Mouse (Mus musculus) ES-Bruce4 (cell line): Measurements from ENCODE around the gene Clpsl2. TPM values are rescaled to one million over a fixed set of nuclear protein-coding genes. Genes with fewer than 3 reads are reported as not detected.
A peak's percentile ranks its signal among the peaks of the same experiment; 100 is the strongest.

ENCODE experiments used
- H3K27ac ChIP-seq: 2 replicates; pipeline ENCODE4 v1.5.1; 2012; ENCODE audit warnings: low read length, inconsistent platforms; ENCODE audit not compliant: insufficient read depth
- H3K27me3 ChIP-seq: 2 replicates; pipeline ENCODE4 v1.6.1; 2012; ENCODE audit warnings: mild to moderate bottlenecking, low read length, inconsistent platforms; ENCODE audit not compliant: control insufficient read depth, poor library complexity, insufficient read depth, severe bottlenecking
- H3K36me3 ChIP-seq: 2 replicates; pipeline ENCODE4 v1.6.1; 2012; ENCODE audit warnings: inconsistent platforms, mild to moderate bottlenecking, low read length, moderate library complexity; ENCODE audit not compliant: control insufficient read depth, poor library complexity, insufficient read depth, severe bottlenecking
- H3K4me1 ChIP-seq: one replicate; pipeline ENCODE4 v1.8.1; 2011; ENCODE audit warnings: low read length; ENCODE audit not compliant: control insufficient read depth, insufficient read depth
- H3K4me3 ChIP-seq: 2 replicates; pipeline ENCODE4 v1.5.1; 2011; ENCODE audit warnings: low read depth, mild to moderate bottlenecking, low read length
- H3K9ac ChIP-seq: 2 replicates; pipeline ENCODE4 v1.6.1; 2012; ENCODE audit warnings: low read depth, mild to moderate bottlenecking, inconsistent platforms; ENCODE audit not compliant: poor library complexity, severe bottlenecking
- H3K9me3 ChIP-seq: replicated peaks from 2 replicates; pipeline ENCODE4 v1.6.1; 2012; ENCODE audit warnings: mild to moderate bottlenecking, low read length, inconsistent platforms; ENCODE audit not compliant: control insufficient read depth, poor library complexity, insufficient read depth, severe bottlenecking
- CTCF ChIP-seq: IDR thresholded peaks from one replicate; pipeline ENCODE4 v1.8.1; 2011; ENCODE audit warnings: low read depth, low read length
- EP300 ChIP-seq: IDR thresholded peaks from 2 replicates; pipeline ENCODE4 v1.6.1; 2011; ENCODE audit warnings: low read depth, low read length; ENCODE audit not compliant: insufficient read depth
- POLR2A ChIP-seq: IDR thresholded peaks from one replicate; pipeline ENCODE4 v1.8.1; 2011; ENCODE audit warnings: low read length; ENCODE audit not compliant: insufficient read depth
- polyA plus RNA-seq: library from polyadenylated mRNA; stranded (reverse); fragments of >200 nt; gene quantifications from 2 replicates; pipeline ENCODE4 v1.2.4, GENCODE M21; 2011; ENCODE audit warnings: low read depth; ENCODE audit not compliant: missing spikeins, insufficient read depth, insufficient read length

Gene Clpsl2
- polyA plus RNA-seq, 1 experiment: not detected

GRCm38 (mm10) chr17:28530506-28530905 is 18.7 kb upstream of the Clpsl2 start, which contains the start of gene Armc12:
Gene Armc12 (plus strand): TSS chr17:28530806.
- Histone ChIP-seq H3K27ac (no peak within 1 kb of the TSS), H3K27me3 (no peaks in the 10 kb centered on the region), H3K4me1 (no peaks in the 10 kb centered on the region), H3K9me3 (no peaks in the 10 kb centered on the region), H3K36me3 (no peaks in the 10 kb centered on the region), H3K4me3 (no peak within 1 kb of the TSS), H3K9ac (no peak within 1 kb of the TSS)
- TF ChIP-seq POLR2A (no peak), CTCF (no peak), EP300 (no peak)

GRCm38 (mm10) chr17:28531946-28532345 is 17.3 kb upstream of the Clpsl2 start:
- H3K4me3 ChIP-seq: peak overlapping the region; percentile 12; the same call in 1 of the 2 replicates
- H3K27ac ChIP-seq: no peak overlapping the region
- H3K4me1 ChIP-seq: no peaks in the 10 kb centered on the region
- no peaks in the 10 kb centered on the region for H3K36me3 ChIP-seq
- no peak overlapping the region for H3K9ac ChIP-seq
- no peaks in the 10 kb centered on the region for H3K9me3 ChIP-seq
- TF ChIP-seq CTCF (no peak), EP300 (no peak), POLR2A (no peak)
- no peaks in the 10 kb centered on the region for H3K27me3 ChIP-seq

GRCm38 (mm10) chr17:28532557-28532956 is 16.7 kb upstream of the Clpsl2 start:
- no peak overlapping the region for H3K4me3 ChIP-seq
- no peak overlapping the region for H3K9ac ChIP-seq
- no peaks in the 10 kb centered on the region for H3K36me3 ChIP-seq
- no peak overlapping the region for H3K27ac ChIP-seq
- TF ChIP-seq CTCF (no peak), POLR2A (no peak), EP300 (no peak)
- H3K27me3 ChIP-seq: no peaks in the 10 kb centered on the region
- H3K9me3 ChIP-seq: no peaks in the 10 kb centered on the region
- no peaks in the 10 kb centered on the region for H3K4me1 ChIP-seq

GRCm38 (mm10) chr17:28533327-28533726 is 15.9 kb upstream of the Clpsl2 start:
- Histone ChIP-seq H3K4me3 (no peak overlapping the region), H3K27ac (no peak overlapping the region), H3K36me3 (no peaks in the 10 kb centered on the region), H3K9me3 (no peaks in the 10 kb centered on the region), H3K4me1 (no peaks in the 10 kb centered on the region), H3K27me3 (no peaks in the 10 kb centered on the region), H3K9ac (no peak overlapping the region)
- TF ChIP-seq CTCF (no peak), EP300 (no peak), POLR2A (no peak)

GRCm38 (mm10) chr17:28537881-28538280 is 11.3 kb upstream of the Clpsl2 start:
- H3K27me3 ChIP-seq: no peaks in the 10 kb centered on the region
- no peak overlapping the region for H3K9ac ChIP-seq
- no peaks in the 10 kb centered on the region for H3K4me1 ChIP-seq
- no peaks in the 10 kb centered on the region for H3K9me3 ChIP-seq
- H3K36me3 ChIP-seq: no peaks in the 10 kb centered on the region
- H3K27ac ChIP-seq: no peak overlapping the region
- TF ChIP-seq CTCF (peak; percentile 87), EP300 (no peak), POLR2A (no peak)
- no peak overlapping the region for H3K4me3 ChIP-seq

- Histone ChIP-seq H3K4me1 (peaks cover 3% of the 10 kb centered on the region), H3K9ac (no peak overlapping the region), H3K27me3 (no peaks in the 10 kb centered on the region), H3K27ac (no peak overlapping the region), H3K9me3 (no peaks in the 10 kb centered on the region), H3K36me3 (no peaks in the 10 kb centered on the region), H3K4me3 (no peak overlapping the region)
- no peak for TF ChIP-seq POLR2A
- no peak for TF ChIP-seq CTCF
- TF ChIP-seq EP300: no peak
Observed at GRCm38 (mm10) chr17:28546925-28547324, 2.3 kb upstream of the Clpsl2 start.
